Mouse (Mus musculus): Measurements from ENCODE around the gene Lpcat3. TPM values are rescaled to one million over a fixed set of nuclear protein-coding genes. Genes with fewer than 3 reads are reported as not detected.
A peak's percentile ranks its signal among the peaks of the same experiment; 100 is the strongest.

The Lpcat3 gene
- polyA plus RNA-seq, 1 experiment from 2014 or later, result 40.0 TPM

- Histone ChIP-seq H3K36me3 (peaks cover 36% of the 10 kb centered on the region), H3K27me3 (replicated peaks) (no peaks in the 10 kb centered on the region), H3K9me3 (replicated peaks) (no peaks in the 10 kb centered on the region), H3K9ac (no peak overlapping the region), H3K4me1 (replicated peaks) (peaks cover 28% of the 10 kb centered on the region), H3K4me2 (no peak overlapping the region), H3K27ac (ENCODE audit: poor library complexity, severe bottlenecking) (no peak overlapping the region), H3K4me3 (no peak overlapping the region)
- 77% methylated on average over 8 of the region's 8 CpGs for WGBS
- no peak for ATAC-seq (ENCODE audit: insufficient number of reproducible peaks, low FRiP score)
Measured at GRCm38 (mm10) chr6:124750405-124750804, 87.6 kb downstream of the Lpcat3 start.

- Histone ChIP-seq H3K9ac (no peak overlapping the region), H3K27me3 (replicated peaks) (no peaks in the 10 kb centered on the region), H3K9me3 (replicated peaks) (no peaks in the 10 kb centered on the region), H3K4me3 (no peak overlapping the region), H3K4me2 (no peak overlapping the region), H3K27ac (ENCODE audit: poor library complexity, severe bottlenecking) (no peak overlapping the region), H3K36me3 (peaks cover 12% of the 10 kb centered on the region), H3K4me1 (replicated peaks) (peaks cover 39% of the 10 kb centered on the region)
- no peak for ATAC-seq (ENCODE audit: insufficient number of reproducible peaks, low FRiP score)
- 84% methylated on average over 2 of the region's 2 CpGs for WGBS
Measured at GRCm38 (mm10) chr6:124753861-124754260, 91.0 kb downstream of the Lpcat3 start.

MicroRNAs encoded within 50 kb of the gene (microRNA counts, 519-probe panel; counts per million panel counts)
- microRNA mmu-miR-141 (not detected), microRNA mmu-miR-200c (2,691 counts per million, percentile 11 among the panel's probes with 10 or more counts)

Small RNA genes within 50 kb of the gene (microRNA-seq; reads per million reads assigned to microRNA genes)
- gene Mir141 (25.7 reads per million, percentile 35 among the genes with 10 or more reads in this experiment), gene Mir200c (129 reads per million, percentile 56 among the genes with 10 or more reads in this experiment)

Other genes with a start within 250 kb of the Lpcat3 start
- gene Pex5, start 248.0 kb upstream of the Lpcat3 start, polyA plus RNA-seq (2016; fragmentation: Nextera tagmentation; extraction: Ambion mirVana), result 23.7 and 25.4 TPM in 2 replicates
- 1.5 and 1.7 TPM in 2 replicates for gene Clstn3, start 198.2 kb upstream of the Lpcat3 start, polyA plus RNA-seq (2016; fragmentation: Nextera tagmentation; extraction: Ambion mirVana)
- 0.31 and 0.41 TPM in 2 replicates for gene C1rl, start 169.9 kb upstream of the Lpcat3 start, polyA plus RNA-seq (2016; fragmentation: Nextera tagmentation; extraction: Ambion mirVana)
- gene C1ra, start 150.6 kb upstream of the Lpcat3 start, polyA plus RNA-seq (2016; fragmentation: Nextera tagmentation; extraction: Ambion mirVana), result 0.19 and 0.24 TPM in 2 replicates
- 0.49 TPM in 1 of 2 replicates, not detected in the other for gene C1s1, start 120.7 kb upstream of the Lpcat3 start, polyA plus RNA-seq (2016; fragmentation: Nextera tagmentation; extraction: Ambion mirVana)
- not detected in 2 replicates for gene C1rb, start 92.7 kb upstream of the Lpcat3 start, polyA plus RNA-seq (2016; fragmentation: Nextera tagmentation; extraction: Ambion mirVana)
- not detected in 2 replicates for gene C1s2, start 26.9 kb upstream of the Lpcat3 start, polyA plus RNA-seq (2016; fragmentation: Nextera tagmentation; extraction: Ambion mirVana)
- 105 and 107 TPM in 2 replicates for gene Emg1, start 49.2 kb downstream of the Lpcat3 start, polyA plus RNA-seq (2016; fragmentation: Nextera tagmentation; extraction: Ambion mirVana)
- gene Phb2, start 49.3 kb downstream of the Lpcat3 start, polyA plus RNA-seq (2016; fragmentation: Nextera tagmentation; extraction: Ambion mirVana), result 345 and 349 TPM in 2 replicates
- gene Ptpn6, start 75.7 kb downstream of the Lpcat3 start, polyA plus RNA-seq (2016; fragmentation: Nextera tagmentation; extraction: Ambion mirVana), result 4.4 and 4.9 TPM in 2 replicates
- 352 and 365 TPM in 2 replicates for gene Grcc10, start 78.3 kb downstream of the Lpcat3 start, polyA plus RNA-seq (2016; fragmentation: Nextera tagmentation; extraction: Ambion mirVana)
- gene Gm45234, start 93.0 kb downstream of the Lpcat3 start, polyA plus RNA-seq (2016; fragmentation: Nextera tagmentation; extraction: Ambion mirVana), result not detected in 2 replicates
- 9.5 and 10.2 TPM in 2 replicates for gene Atn1, start 93.5 kb downstream of the Lpcat3 start, polyA plus RNA-seq (2016; fragmentation: Nextera tagmentation; extraction: Ambion mirVana)
- gene Eno2, start 106.6 kb downstream of the Lpcat3 start, polyA plus RNA-seq (2016; fragmentation: Nextera tagmentation; extraction: Ambion mirVana), result 6.0 and 6.4 TPM in 2 replicates
- gene Lrrc23, start 116.7 kb downstream of the Lpcat3 start, polyA plus RNA-seq (2016; fragmentation: Nextera tagmentation; extraction: Ambion mirVana), result 0.55 TPM in 1 of 2 replicates, not detected in the other
- gene Spsb2, start 145.6 kb downstream of the Lpcat3 start, polyA plus RNA-seq (2016; fragmentation: Nextera tagmentation; extraction: Ambion mirVana), result 8.7 and 9.1 TPM in 2 replicates
- 1,356 and 1,406 TPM in 2 replicates for gene Tpi1, start 151.3 kb downstream of the Lpcat3 start, polyA plus RNA-seq (2016; fragmentation: Nextera tagmentation; extraction: Ambion mirVana)
- 119 and 121 TPM in 2 replicates for gene Usp5, start 166.5 kb downstream of the Lpcat3 start, polyA plus RNA-seq (2016; fragmentation: Nextera tagmentation; extraction: Ambion mirVana)
- 105 and 121 TPM in 2 replicates for gene Cdca3, start 166.5 kb downstream of the Lpcat3 start, polyA plus RNA-seq (2016; fragmentation: Nextera tagmentation; extraction: Ambion mirVana)
- gene Gnb3, start 177.2 kb downstream of the Lpcat3 start, polyA plus RNA-seq (2016; fragmentation: Nextera tagmentation; extraction: Ambion mirVana), result 6.4 and 7.8 TPM in 2 replicates
- gene P3h3, start 194.7 kb downstream of the Lpcat3 start, polyA plus RNA-seq (2016; fragmentation: Nextera tagmentation; extraction: Ambion mirVana), result 19.2 and 21.9 TPM in 2 replicates
- 1.9 and 2.2 TPM in 2 replicates for gene Gpr162, start 201.0 kb downstream of the Lpcat3 start, polyA plus RNA-seq (2016; fragmentation: Nextera tagmentation; extraction: Ambion mirVana)
- gene Cd4, start 225.2 kb downstream of the Lpcat3 start, polyA plus RNA-seq (2016; fragmentation: Nextera tagmentation; extraction: Ambion mirVana), result not detected in 2 replicates
- 1.4 and 1.5 TPM in 2 replicates for gene Lag3, start 248.7 kb downstream of the Lpcat3 start, polyA plus RNA-seq (2016; fragmentation: Nextera tagmentation; extraction: Ambion mirVana)